Mouse (Mus musculus) myocyte (in vitro differentiated cells): ENCODE results near the gene Cpn1. TPM values are rescaled to one million over a fixed set of nuclear protein-coding genes. Genes with fewer than 3 reads are reported as not detected.

ENCODE experiments used
- H3K27me3 ChIP-seq: one replicate; pipeline ENCODE4 v1.6.1; 2011; ENCODE audit not compliant: control insufficient read depth, insufficient read depth, insufficient read length
- H3K36me3 ChIP-seq: one replicate; pipeline ENCODE4 v1.6.1; 2011; ENCODE audit not compliant: control insufficient read depth, insufficient read depth
- H3K4me2 ChIP-seq: one replicate; pipeline ENCODE4 v1.6.1; 2011; ENCODE audit warnings: low read depth, control low read depth
- H3K4me3 ChIP-seq: one replicate; pipeline ENCODE4 v1.5.1; 2011; ENCODE audit warnings: mild to moderate bottlenecking, control low read depth, moderate library complexity
- H3K79me2 ChIP-seq: one replicate; pipeline ENCODE4 v1.6.1; 2011; ENCODE audit not compliant: control insufficient read depth, insufficient read depth
- H3ac ChIP-seq: one replicate; pipeline ENCODE4 v1.6.1; 2011; ENCODE audit not compliant: control insufficient read depth, insufficient read length
- CEBPB ChIP-seq: IDR thresholded peaks from 2 replicates; pipeline ENCODE4 v1.6.1; 2011; ENCODE audit warnings: mild to moderate bottlenecking, moderate library complexity; ENCODE audit not compliant: poor library complexity, insufficient read depth, severe bottlenecking
- E2F4 ChIP-seq: IDR thresholded peaks from one replicate; pipeline ENCODE4 v1.6.1; 2011; ENCODE audit warnings: mild to moderate bottlenecking, control low read depth, moderate library complexity; ENCODE audit not compliant: insufficient read depth
- MAX ChIP-seq: IDR thresholded peaks from one replicate; pipeline ENCODE4 v1.6.1; 2011; ENCODE audit warnings: low read depth, mild to moderate bottlenecking, control low read depth
- MYOD1 ChIP-seq, 3 experiments: IDR thresholded peaks; one replicate each; pipeline ENCODE4 v1.6.1; 2011; ENCODE audit warnings: control low read depth in 2 of 3, low read depth in 2 of 3, mild to moderate bottlenecking in 2 of 3, moderate library complexity in 1 of 3; ENCODE audit not compliant: insufficient read length in 2 of 3, control insufficient read depth in 1 of 3
- MYOG ChIP-seq, 3 experiments: IDR thresholded peaks; one replicate each; pipeline ENCODE4 v1.6.1; 2011; ENCODE audit warnings: control low read depth in 2 of 3, low read depth in 2 of 3, mild to moderate bottlenecking in 2 of 3; ENCODE audit not compliant: insufficient read length in 2 of 3, control insufficient read depth in 1 of 3, insufficient read depth in 1 of 3
- POLR2A ChIP-seq: IDR thresholded peaks from one replicate; pipeline ENCODE4 v1.6.1; 2011; ENCODE audit warnings: low read depth, mild to moderate bottlenecking, control low read depth, moderate library complexity; ENCODE audit not compliant: insufficient read length
- POLR2AphosphoS2 ChIP-seq: IDR thresholded peaks from one replicate; pipeline ENCODE4 v1.6.1; 2011; ENCODE audit warnings: low read depth, control low read depth; ENCODE audit not compliant: insufficient read length
- REST ChIP-seq: IDR thresholded peaks from one replicate; pipeline ENCODE4 v1.6.1; 2011; ENCODE audit warnings: mild to moderate bottlenecking, control low read depth, moderate library complexity; ENCODE audit not compliant: insufficient read depth, insufficient read length
- SRF ChIP-seq: IDR thresholded peaks from one replicate; pipeline ENCODE4 v1.6.1; 2011; ENCODE audit warnings: low read depth; ENCODE audit not compliant: control insufficient read depth, insufficient read length
- TCF12 ChIP-seq: IDR thresholded peaks from one replicate; pipeline ENCODE4 v1.6.1; 2011; ENCODE audit warnings: mild to moderate bottlenecking, control low read depth; ENCODE audit not compliant: poor library complexity, insufficient read depth, severe bottlenecking
- TCF3 ChIP-seq: IDR thresholded peaks from one replicate; pipeline ENCODE4 v1.6.1; 2011; ENCODE audit warnings: low read depth, control low read depth; ENCODE audit not compliant: insufficient read length
- USF1 ChIP-seq: IDR thresholded peaks from one replicate; pipeline ENCODE4 v1.6.1; 2011; ENCODE audit warnings: low read depth, mild to moderate bottlenecking, control low read depth, moderate library complexity
- polyA plus RNA-seq: library from polyadenylated mRNA; unstranded; fragments of >200 nt; fragmentation: generic; extraction: Trizol; gene quantifications from one replicate; pipeline ENCODE4 v1.2.1, GENCODE M21; 2012; ENCODE audit warnings: missing spikeins

Gene Cpn1
- polyA plus RNA-seq, 1 experiment = not detected

DNA sequence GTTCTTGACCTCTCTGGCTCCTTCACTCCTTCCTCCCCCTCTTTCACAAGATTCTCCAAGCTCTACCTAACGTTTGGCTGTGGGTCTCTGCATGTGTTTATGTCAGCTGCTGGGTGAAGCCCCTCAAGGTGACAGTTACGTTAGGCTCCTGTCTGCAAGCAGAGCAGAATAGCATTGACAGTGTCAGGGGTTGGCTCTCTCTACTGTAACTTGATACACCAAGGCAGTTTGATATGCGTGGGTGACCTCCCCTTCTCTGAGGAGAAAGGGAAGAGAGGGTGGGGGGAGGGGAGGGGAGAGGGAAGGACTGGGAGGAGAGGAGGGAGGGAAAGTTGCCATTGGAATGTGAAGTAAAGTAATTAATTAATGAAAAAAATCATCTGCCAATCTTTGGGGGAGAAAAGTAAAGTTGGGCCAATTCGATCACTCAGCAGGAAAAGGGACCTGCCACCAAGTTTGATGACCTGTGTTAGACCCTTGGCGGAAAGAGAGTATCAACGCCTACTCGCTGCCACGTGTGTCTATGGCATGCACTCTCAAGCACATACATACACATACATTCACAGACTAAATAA is 40.7 kb upstream of the Cpn1 start:
- Histone ChIP-seq H3K27me3 (no peaks in the 10 kb centered on the region), H3K36me3 (peaks cover 6% of the 10 kb centered on the region), H3K4me3 (no peak overlapping the region), H3K4me2 (no peak overlapping the region), H3K79me2 (no peaks in the 10 kb centered on the region), H3ac (no peak overlapping the region)
- TF ChIP-seq SRF = no peak
- no peak for TF ChIP-seq CEBPB
- no peak for TF ChIP-seq POLR2A
- TF ChIP-seq TCF3 = no peak
- no peak for TF ChIP-seq TCF12

DNA sequence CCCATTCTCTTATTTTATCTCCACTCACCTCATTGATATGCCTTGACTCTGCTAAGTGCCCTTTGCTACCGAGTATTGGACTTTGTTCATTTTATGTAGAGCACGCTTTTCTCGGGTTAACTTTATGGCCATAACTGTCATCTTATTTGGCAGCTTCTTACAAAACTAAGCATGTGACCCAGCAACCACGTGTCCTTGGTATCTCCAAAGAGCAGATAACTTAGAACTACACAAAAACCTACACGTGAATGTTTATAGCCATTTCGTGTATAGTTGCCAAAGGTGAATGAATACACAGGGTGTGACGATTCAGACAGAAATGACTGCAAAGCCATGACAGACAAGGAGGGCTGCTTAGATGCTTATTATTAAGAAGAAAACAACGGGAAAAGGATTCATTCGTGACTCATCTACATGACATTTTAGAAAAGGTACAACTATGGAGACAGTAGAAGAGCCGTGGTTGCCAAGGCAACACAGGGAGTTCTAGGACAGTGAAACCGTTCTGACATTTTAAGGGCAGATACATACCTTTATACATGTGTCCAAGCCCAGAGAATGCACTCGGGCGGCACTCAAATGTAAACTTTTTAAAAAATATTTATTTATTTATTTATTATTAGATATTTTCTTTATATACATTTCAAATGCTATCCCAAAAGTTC is 38.7 kb upstream of the Cpn1 start:
- H3K4me2 ChIP-seq = no peak overlapping the region
- no peaks in the 10 kb centered on the region for H3K79me2 ChIP-seq
- H3K36me3 ChIP-seq = no peaks in the 10 kb centered on the region
- H3ac ChIP-seq = no peak overlapping the region
- H3K27me3 ChIP-seq = no peaks in the 10 kb centered on the region
- H3K4me3 ChIP-seq = no peak overlapping the region
- TF ChIP-seq TCF3 (no peak), MAX (no peak), POLR2AphosphoS2 (no peak), CEBPB (no peak), TCF12 (no peak), POLR2A (no peak), MYOD1 (IDR thresholded peaks at IDR 0.05; ENCODE audit: control insufficient read depth in 1 of 3, insufficient read length in 2 of 3, low read depth in 2 of 3) (no peak), MYOG (IDR thresholded peaks at IDR 0.05; ENCODE audit: control insufficient read depth in 1 of 3, insufficient read depth in 1 of 3, insufficient read length in 2 of 3, low read depth in 2 of 3) (no peak), E2F4 (no peak), REST (no peak), SRF (no peak), USF1 (no peak)

DNA sequence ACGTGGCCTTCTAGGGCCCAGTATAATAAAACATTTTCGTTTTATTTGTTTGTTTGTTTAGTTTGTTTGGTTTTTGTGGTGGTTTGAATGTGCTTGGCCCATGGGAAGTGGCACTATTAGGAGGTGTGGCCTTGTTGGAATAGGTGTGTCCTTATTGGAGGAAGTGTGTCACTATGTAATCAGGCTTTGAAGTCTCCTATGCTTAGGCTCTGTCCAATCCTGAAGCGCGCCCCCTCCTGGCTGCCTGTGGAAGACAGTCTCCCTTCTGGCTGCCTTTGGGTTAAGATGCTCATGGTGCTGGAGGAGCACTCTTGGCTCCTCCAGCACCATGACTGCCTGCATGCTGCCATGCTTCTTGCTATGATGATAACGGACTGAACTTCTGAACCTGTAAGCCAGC is 36.7 kb upstream of the Cpn1 start:
- Histone ChIP-seq H3ac (no peak overlapping the region), H3K27me3 (no peaks in the 10 kb centered on the region), H3K79me2 (no peaks in the 10 kb centered on the region), H3K4me3 (no peak overlapping the region), H3K36me3 (no peaks in the 10 kb centered on the region), H3K4me2 (no peak overlapping the region)
- TF ChIP-seq SRF (no peak), TCF12 (no peak), MYOG (IDR thresholded peaks at IDR 0.05; ENCODE audit: control insufficient read depth in 1 of 3, insufficient read depth in 1 of 3, insufficient read length in 2 of 3, low read depth in 2 of 3) (no peak), MAX (no peak), REST (no peak), MYOD1 (IDR thresholded peaks at IDR 0.05; ENCODE audit: control insufficient read depth in 1 of 3, insufficient read length in 2 of 3, low read depth in 2 of 3) (no peak), CEBPB (no peak), USF1 (no peak), POLR2AphosphoS2 (no peak), POLR2A (no peak), TCF3 (no peak), E2F4 (no peak)

DNA sequence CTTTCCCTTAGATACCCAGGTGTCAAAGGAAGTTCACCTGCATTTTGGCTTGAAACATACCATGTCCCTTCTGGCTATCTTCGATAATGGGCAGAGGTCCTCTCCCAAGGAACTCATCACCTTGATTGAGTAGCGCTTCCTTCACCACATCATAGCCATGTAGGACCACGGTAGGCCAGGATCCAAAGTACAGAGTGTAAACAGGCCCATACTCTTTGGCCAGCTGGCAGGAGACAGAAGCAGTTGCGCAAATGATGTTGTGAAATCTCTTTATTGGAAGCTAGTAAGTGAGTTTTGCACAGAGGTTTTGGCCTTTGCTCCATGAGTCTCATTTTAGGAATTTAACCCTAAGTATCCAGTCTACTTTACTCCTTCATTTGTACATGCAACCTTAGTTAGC is 35.1 kb upstream of the Cpn1 start:
- Histone ChIP-seq H3ac (no peak overlapping the region), H3K36me3 (no peaks in the 10 kb centered on the region), H3K4me2 (no peak overlapping the region), H3K79me2 (no peaks in the 10 kb centered on the region), H3K27me3 (no peaks in the 10 kb centered on the region), H3K4me3 (no peak overlapping the region)
- TF ChIP-seq MAX (no peak), CEBPB (peak; percentile 82)

DNA sequence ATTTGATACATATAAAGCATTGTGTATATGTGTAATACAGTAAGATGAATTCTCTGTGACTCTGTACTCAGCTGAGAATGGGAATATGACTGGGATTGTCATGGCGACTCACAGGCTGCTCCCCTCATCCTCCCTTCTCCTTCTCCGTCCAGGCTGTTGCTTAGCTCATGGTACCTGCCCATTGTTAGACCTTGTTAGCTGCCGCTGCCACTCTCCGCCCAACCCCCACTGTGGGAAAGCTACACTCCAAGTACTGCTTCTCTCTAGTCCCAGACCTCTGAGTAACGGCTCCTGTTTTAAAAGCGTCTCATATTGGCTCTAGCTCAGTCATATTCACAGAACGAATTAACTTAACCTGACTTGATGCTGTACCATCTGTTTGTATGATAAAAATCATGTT is 33.4 kb upstream of the Cpn1 start:
- Histone ChIP-seq H3K79me2 (no peaks in the 10 kb centered on the region), H3ac (no peak overlapping the region), H3K4me3 (no peak overlapping the region), H3K27me3 (no peaks in the 10 kb centered on the region), H3K36me3 (no peaks in the 10 kb centered on the region), H3K4me2 (no peak overlapping the region)
- TF ChIP-seq CEBPB = no peak
- TF ChIP-seq POLR2A = no peak
- no peak for TF ChIP-seq MYOD1 (IDR thresholded peaks at IDR 0.05; ENCODE audit: control insufficient read depth in 1 of 3, insufficient read length in 2 of 3, low read depth in 2 of 3)
- no peak for TF ChIP-seq SRF
- TF ChIP-seq REST = no peak
- TF ChIP-seq MAX = no peak
- TF ChIP-seq MYOG (IDR thresholded peaks at IDR 0.05; ENCODE audit: control insufficient read depth in 1 of 3, insufficient read depth in 1 of 3, insufficient read length in 2 of 3, low read depth in 2 of 3) = no peak
- no peak for TF ChIP-seq POLR2AphosphoS2
- TF ChIP-seq TCF3 = no peak
- no peak for TF ChIP-seq E2F4
- no peak for TF ChIP-seq TCF12
- no peak for TF ChIP-seq USF1
